9 mouse cellular contexts compared by ENCODE assay signal in genomic region chr4:119901556-119902491, GRCm38 (mm10).
A peak's percentile ranks its signal among the peaks of the same experiment; 100 is the strongest.
DNase-seq lines count a peak whose midpoint lies in the region; ATAC-seq and TF ChIP-seq lines count a peak whose summit lies in the region.
"Had no signal": no experiment of that assay in that cellular context is flagged by ENCODE, and none has a peak within 500 bp of the region (broad histone marks: within the 10 kb centered on the region; RNA-seq: fewer than 3 reads in every experiment).

No protein-coding gene starts in this region.

- intact Hi-C loops in left cerebral cortex, postnatal 4 days (cut with DNase I): no loop called here

- TF ChIP-seq CTCF in kidney, adult 2 months (conservative IDR thresholded peaks at IDR 0.05; ENCODE audit: insufficient read depth, insufficient read length, low read depth, low read length): no peak

- H3K36me3 ChIP-seq in kidney, adult 2 months (ENCODE audit: control insufficient read depth, insufficient read depth, low read length): no peaks in the 10 kb centered on the region

- no peak for TF ChIP-seq POLR2A in kidney, adult 2 months (IDR thresholded peaks at IDR 0.05; ENCODE audit: low read depth, low read length)

- no peak for ATAC-seq in activated CD4-positive, CD25-positive, alpha-beta regulatory T cell, adult 4 months

- peak; percentile 13 for DNase-seq in kidney, adult 2 months
- DNase-seq in kidney, adult 11 months: no peak
- DNase-seq in cerebellum, adult 9-10 months: peak; percentile 67
- DNase-seq in heart, adult 9 months (ENCODE audit: low spot score in 2 of 2): peak; percentile 77 to 83
- peak; percentile 67 for DNase-seq in left cerebral cortex, postnatal 4 days
- DNase-seq in right cerebral cortex, postnatal 25 days: peak; percentile 77
- DNase-seq in adrenal gland, adult 18-20 months (ENCODE audit: low spot score in 2 of 2): no peak

- H3K4me3 ChIP-seq in kidney, adult 2 months (ENCODE audit: insufficient read depth, low read depth, low read length): no peak overlapping the region

- no peaks in the 10 kb centered on the region for H3K27me3 ChIP-seq in kidney, adult 2 months (replicated peaks; ENCODE audit: control insufficient read depth, insufficient read depth, low read length)
- H3K27me3 ChIP-seq: CH12.LX had no signal

- WGBS in kidney, adult 2 months: 64% methylated on average over 16 of the region's 16 CpGs

- no peaks in the 10 kb centered on the region for H3K4me1 ChIP-seq in kidney, adult 2 months (ENCODE audit: control insufficient read depth, insufficient read depth, low read length)

- H3K27ac ChIP-seq in kidney, adult 2 months (ENCODE audit: insufficient read depth, low read depth, low read length): no peak overlapping the region

Comparison
In these comparisons a context has a peak if more than half of its experiments do, and no peak if none do; other contexts are left out.
1. DNase-seq: peak in kidney, adult 2 months (single experiment), cerebellum, adult 9-10 months (single experiment), heart, adult 9 months (2 of 2), left cerebral cortex, postnatal 4 days (single experiment) and right cerebral cortex, postnatal 25 days (single experiment); none in kidney, adult 11 months (single experiment) and adrenal gland, adult 18-20 months (0 of 2).